Mouse (Mus musculus) liver, embryonic 13.5 days (tissue): ENCODE results near the gene Limk2. TPM values are rescaled to one million over a fixed set of nuclear protein-coding genes. Genes with fewer than 3 reads are reported as not detected.

Experiments used
- ATAC-seq: fragments of 200-750 bp; cut with Nextera tagmentation; 2 replicates; pipeline ENCODE4 v1.8.0; 2017; ENCODE audit warnings: low read depth, mild to moderate bottlenecking, moderate number of reproducible peaks, moderate library complexity
- DNase-seq: peaks from one replicate; pipeline ENCODE4 v3.0.0; 2022
- H3K27ac ChIP-seq: fragments of 300-500 bp; sonication (generic); 2 replicates; pipeline ENCODE4 v1.5.1; 2015; ENCODE audit warnings: moderate library complexity, mild to moderate bottlenecking, inconsistent platforms
- H3K27me3 ChIP-seq: fragments of 300-500 bp; sonication (generic); 2 replicates; pipeline ENCODE4 v1.6.1; 2015; ENCODE audit warnings: mild to moderate bottlenecking, inconsistent platforms
- H3K36me3 ChIP-seq: fragments of 300-500 bp; sonication (generic); 2 replicates; pipeline ENCODE4 v1.6.1; 2015; ENCODE audit warnings: mild to moderate bottlenecking, inconsistent platforms
- H3K4me1 ChIP-seq: fragments of 300-500 bp; sonication (generic); replicated peaks from 2 replicates; pipeline ENCODE4 v1.6.1; 2015; ENCODE audit warnings: inconsistent platforms
- H3K4me2 ChIP-seq: fragments of 300-500 bp; sonication (generic); 2 replicates; pipeline ENCODE4 v1.6.1; 2015; ENCODE audit warnings: inconsistent platforms, mild to moderate bottlenecking, moderate library complexity
- H3K4me3 ChIP-seq: fragments of 300-500 bp; sonication (generic); replicated peaks from 2 replicates; pipeline ENCODE4 v1.5.1; 2015; ENCODE audit warnings: mild to moderate bottlenecking, inconsistent platforms
- H3K9ac ChIP-seq: fragments of 300-500 bp; sonication (generic); 2 replicates; pipeline ENCODE4 v1.6.1; 2015; ENCODE audit warnings: mild to moderate bottlenecking, inconsistent platforms
- H3K9me3 ChIP-seq: fragments of 300-500 bp; sonication (generic); replicated peaks from 2 replicates; pipeline ENCODE4 v1.6.1; 2016; ENCODE audit warnings: inconsistent platforms
- WGBS: fragments of 180-500 bp; shearing (Covaris S2); methylation state at CpG from one replicate; pipeline ENCODE4 v1.1.7; 2015; ENCODE audit not compliant: insufficient replicate concordance; 5-methylcytosine and 5-hydroxymethylcytosine counted together
- polyA plus RNA-seq: library from polyadenylated mRNA; unstranded; fragments of >200 nt; fragmentation: Nextera tagmentation; extraction: Ambion mirVana; gene quantifications from 2 replicates; pipeline ENCODE4 v1.2.1, GENCODE M21; 2015

Gene Limk2
- polyA plus RNA-seq, 1 experiment from 2014 or later: 8.7 TPM

- ATAC-seq: peak; percentile 90
- peak; percentile 77 for DNase-seq
- Histone ChIP-seq H3K27ac (0 out of 2 replicates have a peak overlapping the region, but pooled peaks have one; percentile 10), H3K4me1 (peaks cover 35% of the 10 kb centered on the region), H3K36me3 (peaks cover 24% of the 10 kb centered on the region), H3K27me3 (no peaks in the 10 kb centered on the region), H3K9ac (no peak overlapping the region), H3K9me3 (0 out of 2 replicates have a peak, but pooled peaks cover 6% of the 10 kb centered on the region), H3K4me2 (no peak overlapping the region), H3K4me3 (no peak overlapping the region)
- WGBS: 8% methylated on average over 4 of the region's 4 CpGs
These were observed 22.0 kb downstream of the Limk2 start for GRCm38 (mm10) chr11:3386941-3387368.

GRCm38 (mm10) chr11:3382602-3383594 lies 26.1 kb downstream of the Limk2 start:
- H3K4me3 ChIP-seq: no peak overlapping the region
- ATAC-seq: no peak

GRCm38 (mm10) chr11:3381148-3381814 lies 27.7 kb downstream of the Limk2 start:
- Histone ChIP-seq H3K9ac (no peak overlapping the region), H3K4me1 (peaks cover 39% of the 10 kb centered on the region), H3K9me3 (0 out of 2 replicates have a peak, but pooled peaks cover 6% of the 10 kb centered on the region), H3K4me2 (no peak overlapping the region), H3K27me3 (no peaks in the 10 kb centered on the region), H3K4me3 (no peak overlapping the region), H3K36me3 (peaks cover 24% of the 10 kb centered on the region), H3K27ac (no peak overlapping the region)
- 79% methylated on average over 6 of the region's 6 CpGs for WGBS
- ATAC-seq (0 out of 2 replicates have a peak, but pooled peaks have one; percentile 30), DNase-seq (no peak)

More at GRCm38 (mm10) chr11:3382602-3383594, 26.1 kb downstream of the Limk2 start:
- 0 out of 2 replicates have a peak, but pooled peaks cover 6% of the 10 kb centered on the region for H3K9me3 ChIP-seq
- H3K36me3 ChIP-seq: peaks cover 24% of the 10 kb centered on the region
- no peak overlapping the region for H3K4me2 ChIP-seq
- H3K27ac ChIP-seq: no peak overlapping the region
- DNase-seq: no peak
- WGBS: 77% methylated on average over 5 of the region's 5 CpGs
- H3K27me3 ChIP-seq: no peaks in the 10 kb centered on the region
- no peak overlapping the region for H3K9ac ChIP-seq
- peaks cover 55% of the 10 kb centered on the region for H3K4me1 ChIP-seq

- no peak for DNase-seq
These were observed 29.6 kb downstream of the Limk2 start for GRCm38 (mm10) chr11:3379427-3379826.

GRCm38 (mm10) chr11:3374741-3375140 lies 34.2 kb downstream of the Limk2 start:
- H3K4me3 ChIP-seq: no peak overlapping the region
- no peak for ATAC-seq
- no peak overlapping the region for H3K27ac ChIP-seq

More at GRCm38 (mm10) chr11:3379427-3379826, 29.6 kb downstream of the Limk2 start:
- Histone ChIP-seq H3K36me3 (peaks cover 20% of the 10 kb centered on the region), H3K4me2 (no peak overlapping the region), H3K27me3 (no peaks in the 10 kb centered on the region), H3K9me3 (0 out of 2 replicates have a peak, but pooled peaks cover 6% of the 10 kb centered on the region), H3K9ac (no peak overlapping the region), H3K4me1 (peaks cover 34% of the 10 kb centered on the region), H3K27ac (no peak overlapping the region), H3K4me3 (no peak overlapping the region)
- ATAC-seq: peak; percentile 69
- WGBS: 36% methylated on average over 4 of the region's 4 CpGs

GRCm38 (mm10) chr11:3374293-3374645 lies 34.7 kb downstream of the Limk2 start:
- no peaks in the 10 kb centered on the region for H3K9me3 ChIP-seq
- no peaks in the 10 kb centered on the region for H3K27me3 ChIP-seq
- H3K4me1 ChIP-seq: peaks cover 38% of the 10 kb centered on the region
- H3K27ac ChIP-seq: no peak overlapping the region
- ATAC-seq (no peak), DNase-seq (no peak)
- H3K9ac ChIP-seq: no peak overlapping the region
- WGBS: 57% methylated on average over 7 of the region's 7 CpGs
- H3K4me2 ChIP-seq: no peak overlapping the region
- no peaks in the 10 kb centered on the region for H3K36me3 ChIP-seq
- no peak overlapping the region for H3K4me3 ChIP-seq

More at GRCm38 (mm10) chr11:3374741-3375140, 34.2 kb downstream of the Limk2 start:
- WGBS: 75% methylated on average over 12 of the region's 12 CpGs
- Histone ChIP-seq H3K4me1 (peaks cover 43% of the 10 kb centered on the region), H3K4me2 (no peak overlapping the region), H3K9ac (no peak overlapping the region), H3K36me3 (no peaks in the 10 kb centered on the region), H3K9me3 (no peaks in the 10 kb centered on the region), H3K27me3 (no peaks in the 10 kb centered on the region)
- no peak for DNase-seq

GRCm38 (mm10) chr11:3373591-3374292 lies 35.2 kb downstream of the Limk2 start:
- Histone ChIP-seq H3K9me3 (no peaks in the 10 kb centered on the region), H3K36me3 (no peaks in the 10 kb centered on the region; the same call in 1 of the 2 replicates), H3K9ac (no peak overlapping the region), H3K4me3 (no peak overlapping the region), H3K27me3 (no peaks in the 10 kb centered on the region), H3K27ac (no peak overlapping the region), H3K4me1 (peaks cover 33% of the 10 kb centered on the region), H3K4me2 (no peak overlapping the region)
- no peak for ATAC-seq
- DNase-seq: no peak
- WGBS: 65% methylated on average over 7 of the region's 7 CpGs

- H3K36me3 ChIP-seq: no peaks in the 10 kb centered on the region; the same call in 1 of the 2 replicates
- no peaks in the 10 kb centered on the region for H3K9me3 ChIP-seq
- H3K27me3 ChIP-seq: no peaks in the 10 kb centered on the region
- peak overlapping the region; percentile 49 for H3K4me3 ChIP-seq
- WGBS: 27% methylated on average over 7 of the region's 7 CpGs
- peaks cover 32% of the 10 kb centered on the region for H3K4me1 ChIP-seq
- H3K4me2 ChIP-seq: peak overlapping the region; percentile 78
- ATAC-seq (no peak; the same call in 1 of the 2 replicates), DNase-seq (no peak)
- H3K9ac ChIP-seq: peak overlapping the region; percentile 53
- no peak overlapping the region for H3K27ac ChIP-seq
These were observed 37.2 kb downstream of the Limk2 start for GRCm38 (mm10) chr11:3371599-3372295.

- H3K9ac ChIP-seq: peak overlapping the region; percentile 53
- H3K9me3 ChIP-seq: no peaks in the 10 kb centered on the region
- H3K4me3 ChIP-seq: peak overlapping the region; percentile 49
- no peak overlapping the region for H3K27ac ChIP-seq
- DNase-seq (peak; percentile 65), ATAC-seq (peak; percentile 88)
- H3K4me2 ChIP-seq: peak overlapping the region; percentile 78
- H3K36me3 ChIP-seq: no peaks in the 10 kb centered on the region; the same call in 1 of the 2 replicates
- H3K27me3 ChIP-seq: no peaks in the 10 kb centered on the region
- WGBS: 11% methylated on average over 27 of the region's 27 CpGs
- H3K4me1 ChIP-seq: peaks cover 30% of the 10 kb centered on the region
These were observed 37.9 kb downstream of the Limk2 start for GRCm38 (mm10) chr11:3370928-3371598.

- no peaks in the 10 kb centered on the region for H3K9me3 ChIP-seq
- DNase-seq (no peak), ATAC-seq (no peak)
- no peak overlapping the region for H3K4me2 ChIP-seq
- H3K36me3 ChIP-seq: no peaks in the 10 kb centered on the region; the same call in 1 of the 2 replicates
- no peak overlapping the region for H3K27ac ChIP-seq
- H3K4me1 ChIP-seq: peaks cover 24% of the 10 kb centered on the region
- WGBS: 55% methylated on average over 2 of the region's 2 CpGs
- H3K9ac ChIP-seq: no peak overlapping the region
- no peak overlapping the region for H3K4me3 ChIP-seq
- no peaks in the 10 kb centered on the region for H3K27me3 ChIP-seq
These were observed 38.8 kb downstream of the Limk2 start for GRCm38 (mm10) chr11:3370162-3370561.
